Mouse (Mus musculus): ENCODE measurements around the gene Fam71e2. TPM values are rescaled to one million over a fixed set of nuclear protein-coding genes. Genes with fewer than 3 reads are reported as not detected.

Gene Fam71e2
- not detected for polyA plus RNA-seq (2014; fragmentation: Illumina TruSeq; extraction: RNeasy Lipid Tissue Mini Kit (QIAGEN cat#74804); ENCODE audit: low read depth, low replicate concordance)

GRCm38 (mm10) chr7:4771202-4771601 lies at the start of gene Fam71e2:
Fam71e2 (minus strand) TSS chr7:4771302.

GRCm38 (mm10) chr7:4812303-4813104 lies 41.4 kb upstream of the Fam71e2 start, which contains the start of gene Ube2s:
Ube2s (minus strand) TSS chr7:4812590.

GRCm38 (mm10) chr7:4792278-4793212 lies 21.4 kb upstream of the Fam71e2 start, which contains the start of gene Rpl28:
Rpl28 (plus strand) TSS chr7:4792874.

GRCm38 (mm10) chr7:4789436-4789935 lies 18.4 kb upstream of the Fam71e2 start, which contains the start of gene Tmem238:
Tmem238 (minus strand) TSS chr7:4789656.

GRCm38 (mm10) chr7:4782759-4783158 lies 11.7 kb upstream of the Fam71e2 start, which contains the start of the genes Il11 and Tmem190:
Il11 (minus strand) TSS chr7:4782859.
Tmem190 (plus strand) TSS chr7:4782937.

GRCm38 (mm10) chr7:4752821-4753570 lies 18.1 kb downstream of the Fam71e2 start, which contains the start of gene Cox6b2:
Cox6b2 (minus strand) TSS chr7:4753094.

GRCm38 (mm10) chr7:4739544-4740275 lies 31.4 kb downstream of the Fam71e2 start, which contains the start of gene Kmt5c:
Kmt5c (plus strand) TSS chr7:4740115.

GRCm38 (mm10) chr7:4725169-4725568 lies 45.9 kb downstream of the Fam71e2 start, which contains the start of gene Tmem150b:
Tmem150b (minus strand) TSS chr7:4725249.

Other genes with a start within 250 kb of the Fam71e2 start
- not detected for gene Tnni3, start 247.1 kb downstream of the Fam71e2 start, polyA plus RNA-seq (2014; fragmentation: Illumina TruSeq; extraction: RNeasy Lipid Tissue Mini Kit (QIAGEN cat#74804); ENCODE audit: low read depth, low replicate concordance)
- not detected for gene Dnaaf3, start 238.8 kb downstream of the Fam71e2 start, polyA plus RNA-seq (2014; fragmentation: Illumina TruSeq; extraction: RNeasy Lipid Tissue Mini Kit (QIAGEN cat#74804); ENCODE audit: low read depth, low replicate concordance)
- 1.2 TPM for gene Syt5, start 223.8 kb downstream of the Fam71e2 start, polyA plus RNA-seq (2014; fragmentation: Illumina TruSeq; extraction: RNeasy Lipid Tissue Mini Kit (QIAGEN cat#74804); ENCODE audit: low read depth, low replicate concordance)
- 17.8 TPM for gene Ptprh, start 167.3 kb downstream of the Fam71e2 start, polyA plus RNA-seq (2014; fragmentation: Illumina TruSeq; extraction: RNeasy Lipid Tissue Mini Kit (QIAGEN cat#74804); ENCODE audit: low read depth, low replicate concordance)
- gene Tmem86b, start 139.9 kb downstream of the Fam71e2 start, polyA plus RNA-seq (2014; fragmentation: Illumina TruSeq; extraction: RNeasy Lipid Tissue Mini Kit (QIAGEN cat#74804); ENCODE audit: low read depth, low replicate concordance): 0.88 TPM
- 12.3 TPM for gene Ppp6r1, start 112.3 kb downstream of the Fam71e2 start, polyA plus RNA-seq (2014; fragmentation: Illumina TruSeq; extraction: RNeasy Lipid Tissue Mini Kit (QIAGEN cat#74804); ENCODE audit: low read depth, low replicate concordance)
- gene Hspbp1, start 86.2 kb downstream of the Fam71e2 start, polyA plus RNA-seq (2014; fragmentation: Illumina TruSeq; extraction: RNeasy Lipid Tissue Mini Kit (QIAGEN cat#74804); ENCODE audit: low read depth, low replicate concordance): not detected
- 0.35 TPM for gene Brsk1, start 80.7 kb downstream of the Fam71e2 start, polyA plus RNA-seq (2014; fragmentation: Illumina TruSeq; extraction: RNeasy Lipid Tissue Mini Kit (QIAGEN cat#74804); ENCODE audit: low read depth, low replicate concordance)
- gene Tmem150b, start 46.1 kb downstream of the Fam71e2 start, polyA plus RNA-seq (2014; fragmentation: Illumina TruSeq; extraction: RNeasy Lipid Tissue Mini Kit (QIAGEN cat#74804); ENCODE audit: low read depth, low replicate concordance): 4.8 TPM
- 3.9 TPM for gene Kmt5c, start 31.2 kb downstream of the Fam71e2 start, polyA plus RNA-seq (2014; fragmentation: Illumina TruSeq; extraction: RNeasy Lipid Tissue Mini Kit (QIAGEN cat#74804); ENCODE audit: low read depth, low replicate concordance)
- gene Cox6b2, start 18.2 kb downstream of the Fam71e2 start, polyA plus RNA-seq (2014; fragmentation: Illumina TruSeq; extraction: RNeasy Lipid Tissue Mini Kit (QIAGEN cat#74804); ENCODE audit: low read depth, low replicate concordance): not detected
- 0.38 TPM for gene Il11, start 11.6 kb upstream of the Fam71e2 start, polyA plus RNA-seq (2014; fragmentation: Illumina TruSeq; extraction: RNeasy Lipid Tissue Mini Kit (QIAGEN cat#74804); ENCODE audit: low read depth, low replicate concordance)
- gene Tmem190, start 11.6 kb upstream of the Fam71e2 start, polyA plus RNA-seq (2014; fragmentation: Illumina TruSeq; extraction: RNeasy Lipid Tissue Mini Kit (QIAGEN cat#74804); ENCODE audit: low read depth, low replicate concordance): not detected
- gene Tmem238, start 18.4 kb upstream of the Fam71e2 start, polyA plus RNA-seq (2014; fragmentation: Illumina TruSeq; extraction: RNeasy Lipid Tissue Mini Kit (QIAGEN cat#74804); ENCODE audit: low read depth, low replicate concordance): 1.2 TPM
- 18.9 TPM for gene Rpl28, start 21.6 kb upstream of the Fam71e2 start, polyA plus RNA-seq (2014; fragmentation: Illumina TruSeq; extraction: RNeasy Lipid Tissue Mini Kit (QIAGEN cat#74804); ENCODE audit: low read depth, low replicate concordance)
- gene Ube2s, start 41.3 kb upstream of the Fam71e2 start, polyA plus RNA-seq (2014; fragmentation: Illumina TruSeq; extraction: RNeasy Lipid Tissue Mini Kit (QIAGEN cat#74804); ENCODE audit: low read depth, low replicate concordance): 2.9 TPM
- gene Shisa7, start 73.4 kb upstream of the Fam71e2 start, polyA plus RNA-seq (2014; fragmentation: Illumina TruSeq; extraction: RNeasy Lipid Tissue Mini Kit (QIAGEN cat#74804); ENCODE audit: low read depth, low replicate concordance): 0.66 TPM
- 1.4 TPM for gene Isoc2b, start 99.0 kb upstream of the Fam71e2 start, polyA plus RNA-seq (2014; fragmentation: Illumina TruSeq; extraction: RNeasy Lipid Tissue Mini Kit (QIAGEN cat#74804); ENCODE audit: low read depth, low replicate concordance)
- 0.44 TPM for gene Isoc2a, start 105.9 kb upstream of the Fam71e2 start, polyA plus RNA-seq (2014; fragmentation: Illumina TruSeq; extraction: RNeasy Lipid Tissue Mini Kit (QIAGEN cat#74804); ENCODE audit: low read depth, low replicate concordance)
- not detected for gene Gm36210, start 135.2 kb upstream of the Fam71e2 start, polyA plus RNA-seq (2014; fragmentation: Illumina TruSeq; extraction: RNeasy Lipid Tissue Mini Kit (QIAGEN cat#74804); ENCODE audit: low read depth, low replicate concordance)
- not detected for gene Zfp628, start 143.9 kb upstream of the Fam71e2 start, polyA plus RNA-seq (2014; fragmentation: Illumina TruSeq; extraction: RNeasy Lipid Tissue Mini Kit (QIAGEN cat#74804); ENCODE audit: low read depth, low replicate concordance)
- 1.5 TPM for gene Nat14, start 150.7 kb upstream of the Fam71e2 start, polyA plus RNA-seq (2014; fragmentation: Illumina TruSeq; extraction: RNeasy Lipid Tissue Mini Kit (QIAGEN cat#74804); ENCODE audit: low read depth, low replicate concordance)
- 0.38 TPM for gene Ssc5d, start 154.5 kb upstream of the Fam71e2 start, polyA plus RNA-seq (2014; fragmentation: Illumina TruSeq; extraction: RNeasy Lipid Tissue Mini Kit (QIAGEN cat#74804); ENCODE audit: low read depth, low replicate concordance)
- not detected for gene Sbk2, start 193.1 kb upstream of the Fam71e2 start, polyA plus RNA-seq (2014; fragmentation: Illumina TruSeq; extraction: RNeasy Lipid Tissue Mini Kit (QIAGEN cat#74804); ENCODE audit: low read depth, low replicate concordance)
- not detected for gene Sbk3, start 199.9 kb upstream of the Fam71e2 start, polyA plus RNA-seq (2014; fragmentation: Illumina TruSeq; extraction: RNeasy Lipid Tissue Mini Kit (QIAGEN cat#74804); ENCODE audit: low read depth, low replicate concordance)
- 36.0 TPM for gene Zfp579, start 224.9 kb upstream of the Fam71e2 start, polyA plus RNA-seq (2014; fragmentation: Illumina TruSeq; extraction: RNeasy Lipid Tissue Mini Kit (QIAGEN cat#74804); ENCODE audit: low read depth, low replicate concordance)
- gene Zfp524, start 243.1 kb upstream of the Fam71e2 start, polyA plus RNA-seq (2014; fragmentation: Illumina TruSeq; extraction: RNeasy Lipid Tissue Mini Kit (QIAGEN cat#74804); ENCODE audit: low read depth, low replicate concordance): not detected
- 12.5 TPM for gene Fiz1, start 243.4 kb upstream of the Fam71e2 start, polyA plus RNA-seq (2014; fragmentation: Illumina TruSeq; extraction: RNeasy Lipid Tissue Mini Kit (QIAGEN cat#74804); ENCODE audit: low read depth, low replicate concordance)
- not detected for gene Gm44973, start 244.2 kb upstream of the Fam71e2 start, polyA plus RNA-seq (2014; fragmentation: Illumina TruSeq; extraction: RNeasy Lipid Tissue Mini Kit (QIAGEN cat#74804); ENCODE audit: low read depth, low replicate concordance)
- 9.8 TPM for gene Zfp865, start 249.1 kb upstream of the Fam71e2 start, polyA plus RNA-seq (2014; fragmentation: Illumina TruSeq; extraction: RNeasy Lipid Tissue Mini Kit (QIAGEN cat#74804); ENCODE audit: low read depth, low replicate concordance)
- not detected for gene Ccdc106, start 249.3 kb upstream of the Fam71e2 start, polyA plus RNA-seq (2014; fragmentation: Illumina TruSeq; extraction: RNeasy Lipid Tissue Mini Kit (QIAGEN cat#74804); ENCODE audit: low read depth, low replicate concordance)

All from sigmoid colon, adult 10 weeks (tissue).